Mouse (Mus musculus) spleen, adult 2 months (tissue): ENCODE measurements around the gene Adgrd1. TPM values are rescaled to one million over a fixed set of nuclear protein-coding genes. Genes with fewer than 3 reads are reported as not detected.
A peak's percentile ranks its signal among the peaks of the same experiment; 100 is the strongest.

ENCODE experiments used
- DNase-seq, 2 experiments: peaks; one replicate each; pipeline versions ENCODE4 v3.0.0 to v3.0.0-alpha.2; 2012 to 2021; ENCODE audit warnings: low spot score in 2 of 2, low read depth in 1 of 2
- H3K27ac ChIP-seq: fragments of 200-500 bp; 2 replicates; pipeline ENCODE4 v1.5.1; 2012; ENCODE audit warnings: low read length, inconsistent platforms; ENCODE audit not compliant: insufficient read depth
- H3K27me3 ChIP-seq: fragments of 200-500 bp; 2 replicates; pipeline ENCODE4 v1.6.1; 2012; ENCODE audit warnings: mild to moderate bottlenecking, moderate library complexity, low read length, inconsistent platforms; ENCODE audit not compliant: control insufficient read depth, insufficient read depth
- H3K36me3 ChIP-seq: fragments of 200-500 bp; 2 replicates; pipeline ENCODE4 v1.6.1; 2012; ENCODE audit warnings: mild to moderate bottlenecking, low read length, inconsistent platforms; ENCODE audit not compliant: control insufficient read depth, insufficient read depth
- H3K4me1 ChIP-seq: fragments of 200-500 bp; 2 replicates; pipeline ENCODE4 v1.6.1; 2011; ENCODE audit warnings: inconsistent platforms; ENCODE audit not compliant: control insufficient read depth, insufficient read depth, insufficient read length
- H3K4me3 ChIP-seq: fragments of 200-500 bp; 2 replicates; pipeline ENCODE4 v1.5.1; 2011; ENCODE audit warnings: mild to moderate bottlenecking, inconsistent platforms; ENCODE audit not compliant: insufficient read depth, insufficient read length; ENCODE audit errors: extremely low read depth
- CTCF ChIP-seq: fragments of 200-500 bp; IDR thresholded peaks from 2 replicates; pipeline ENCODE4 v1.5.1; 2011; ENCODE audit warnings: mild to moderate bottlenecking, inconsistent platforms; ENCODE audit not compliant: insufficient read depth, insufficient read length, insufficient replicate concordance; ENCODE audit errors: extremely low read depth
- POLR2A ChIP-seq: fragments of 200-500 bp; IDR thresholded peaks from 2 replicates; pipeline ENCODE4 v1.6.1; 2011; ENCODE audit warnings: low read depth, low read length, inconsistent platforms
- WGBS: fragments of 180-500 bp; shearing (Covaris S2); methylation state at CpG from one replicate; pipeline ENCODE4 v1.1.7; 2018; 5-methylcytosine and 5-hydroxymethylcytosine counted together
- polyA plus RNA-seq: library from polyadenylated mRNA; depleted of rRNA; stranded (reverse); fragments of >200 nt; gene quantifications from 2 replicates; pipeline ENCODE4 v1.2.3, GENCODE M21; 2012

The Adgrd1 gene
- polyA plus RNA-seq, 1 experiment, result 1.2 TPM

DNA sequence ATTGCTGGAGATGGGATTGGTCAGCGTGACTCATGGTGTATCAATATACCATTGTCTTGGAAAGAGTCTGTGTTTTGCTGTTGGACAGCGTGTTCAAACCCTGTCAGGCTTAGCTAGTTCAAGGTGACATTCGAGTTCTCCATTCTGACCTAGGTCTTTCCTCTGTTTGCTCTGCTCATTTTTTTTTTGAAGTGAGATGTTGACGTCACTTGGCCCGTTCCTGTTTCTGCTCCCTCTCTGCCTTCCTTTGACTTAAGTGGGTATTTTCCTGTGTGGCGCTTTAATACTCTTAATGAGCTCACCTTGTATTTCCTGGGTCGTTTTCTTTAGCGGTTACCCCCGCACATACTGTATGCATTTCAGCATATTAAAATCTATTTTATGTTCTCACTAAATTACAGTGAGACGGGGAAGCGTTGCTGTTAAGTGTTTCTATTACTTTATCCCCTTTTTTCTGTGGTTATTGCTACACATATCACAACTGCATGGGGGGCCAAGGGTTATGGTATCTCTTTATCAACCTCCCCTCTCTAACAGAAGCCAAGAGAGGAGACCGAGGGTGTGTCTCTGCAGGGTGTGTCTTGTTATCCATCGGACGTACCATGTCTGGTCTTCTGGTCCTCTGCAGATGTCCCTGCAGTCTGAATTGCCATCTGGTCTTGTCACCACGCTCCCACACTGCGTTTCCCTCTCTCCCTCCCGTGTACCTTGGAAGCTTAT, 83.6 kb downstream of the Adgrd1 start:
- Histone ChIP-seq H3K27ac (no peak overlapping the region), H3K36me3 (no peaks in the 10 kb centered on the region), H3K4me1 (no peaks in the 10 kb centered on the region; the same call in 1 of the 2 replicates), H3K4me3 (no peak overlapping the region), H3K27me3 (no peaks in the 10 kb centered on the region)
- WGBS, result 64% methylated on average over 17 of the region's 17 CpGs
- TF ChIP-seq POLR2A (no peak), CTCF (no peak)
- DNase-seq, result no peak

DNA sequence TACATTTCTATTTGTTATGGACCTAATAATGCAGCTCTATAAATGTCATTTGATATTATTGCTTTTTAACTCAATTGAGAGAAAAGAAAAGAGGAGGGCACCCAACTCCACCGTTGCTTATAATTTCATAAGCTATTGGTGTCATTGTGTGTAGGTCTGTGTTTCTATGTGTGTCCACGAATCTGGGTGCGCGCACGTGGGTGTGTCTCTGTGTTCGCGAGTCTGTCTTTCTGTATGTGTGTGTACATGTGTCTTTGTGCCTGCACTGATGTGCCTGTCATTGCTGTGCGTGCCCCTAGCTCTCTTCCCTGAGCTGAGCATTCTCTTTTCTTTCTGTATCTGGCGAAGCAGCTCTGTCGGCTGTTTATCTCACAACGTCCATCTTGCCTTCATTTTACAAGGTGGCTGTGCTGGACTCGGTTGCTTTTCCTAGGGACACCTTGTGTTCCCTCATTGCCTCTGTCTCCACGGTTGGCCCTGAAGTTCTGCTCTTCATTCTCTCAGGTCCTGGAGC, 84.2 kb downstream of the Adgrd1 start:
- Histone ChIP-seq H3K27me3 (no peaks in the 10 kb centered on the region), H3K36me3 (no peaks in the 10 kb centered on the region), H3K27ac (no peak overlapping the region), H3K4me1 (no peaks in the 10 kb centered on the region; the same call in 1 of the 2 replicates), H3K4me3 (no peak overlapping the region)
- no peak for DNase-seq
- no peak for TF ChIP-seq POLR2A
- TF ChIP-seq CTCF, result no peak
- WGBS, result 85% methylated on average over 13 of the region's 13 CpGs

GRCm38 (mm10) chr5:129181450-129181849, 84.9 kb downstream of the Adgrd1 start:
- no peaks in the 10 kb centered on the region; the same call in 1 of the 2 replicates for H3K4me1 ChIP-seq
- DNase-seq, result no peak
- H3K27me3 ChIP-seq, result no peaks in the 10 kb centered on the region
- no peak overlapping the region for H3K4me3 ChIP-seq
- H3K27ac ChIP-seq, result no peak overlapping the region
- no peak for TF ChIP-seq POLR2A
- no peak for TF ChIP-seq CTCF
- H3K36me3 ChIP-seq, result no peaks in the 10 kb centered on the region
- 77% methylated on average over 5 of the region's 5 CpGs for WGBS

- 77% methylated on average over 8 of the region's 8 CpGs for WGBS
- Histone ChIP-seq H3K4me3 (no peak overlapping the region), H3K27ac (no peak overlapping the region), H3K36me3 (no peaks in the 10 kb centered on the region), H3K27me3 (no peaks in the 10 kb centered on the region), H3K4me1 (no peaks in the 10 kb centered on the region; the same call in 1 of the 2 replicates)
- no peak for TF ChIP-seq POLR2A
- no peak for TF ChIP-seq CTCF
- DNase-seq, result no peak
Measured at GRCm38 (mm10) chr5:129182554-129182953, 86.0 kb downstream of the Adgrd1 start.

GRCm38 (mm10) chr5:129186260-129186659, 89.7 kb downstream of the Adgrd1 start:
- WGBS, result 10% methylated on average over 2 of the region's 2 CpGs
- TF ChIP-seq CTCF, result no peak
- TF ChIP-seq POLR2A, result no peak
- no peak overlapping the region for H3K27ac ChIP-seq
- H3K27me3 ChIP-seq, result no peaks in the 10 kb centered on the region
- no peaks in the 10 kb centered on the region for H3K4me1 ChIP-seq
- no peak overlapping the region for H3K4me3 ChIP-seq
- peak in 1 of 2 experiments; percentile 8 for DNase-seq
- no peaks in the 10 kb centered on the region for H3K36me3 ChIP-seq

DNA sequence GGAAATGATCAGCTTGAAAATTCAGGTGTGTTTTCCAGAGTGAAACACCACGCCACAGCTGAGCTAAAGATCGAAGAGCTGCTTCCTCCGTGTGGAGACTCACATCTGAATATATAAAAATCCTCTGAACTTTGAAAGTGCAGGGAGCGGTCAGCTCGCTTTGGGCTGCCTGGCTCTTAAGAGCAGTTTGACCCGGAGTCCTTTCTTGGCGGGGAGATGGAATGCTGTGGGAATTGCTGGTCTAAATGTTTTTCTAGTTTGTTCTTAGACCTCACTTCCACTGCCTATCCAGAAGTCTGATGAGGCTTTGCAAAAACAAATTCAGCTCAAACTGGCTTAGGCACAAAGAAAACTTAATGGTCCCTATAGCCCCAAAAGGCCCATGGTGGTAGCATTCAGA, 90.4 kb downstream of the Adgrd1 start:
- 92% methylated on average over 7 of the region's 7 CpGs for WGBS
- Histone ChIP-seq H3K4me3 (no peak overlapping the region), H3K27me3 (no peaks in the 10 kb centered on the region), H3K27ac (no peak overlapping the region), H3K36me3 (no peaks in the 10 kb centered on the region), H3K4me1 (no peaks in the 10 kb centered on the region)
- DNase-seq, result no peak
- TF ChIP-seq POLR2A (no peak), CTCF (no peak)

- Histone ChIP-seq H3K4me1 (no peaks in the 10 kb centered on the region), H3K36me3 (no peaks in the 10 kb centered on the region), H3K27me3 (no peaks in the 10 kb centered on the region), H3K27ac (no peak overlapping the region), H3K4me3 (no peak overlapping the region)
- DNase-seq, result no peak
- TF ChIP-seq POLR2A, result no peak
- no peak for TF ChIP-seq CTCF
- 91% methylated on average over 6 of the region's 6 CpGs for WGBS
Measured at GRCm38 (mm10) chr5:129189071-129189470, 92.5 kb downstream of the Adgrd1 start.
